Mouse (Mus musculus) limb, embryonic 11.5 days (tissue): ENCODE results near the gene Irf2bp2. TPM values are rescaled to one million over a fixed set of nuclear protein-coding genes. Genes with fewer than 3 reads are reported as not detected.

Experiments
- ATAC-seq: fragments of 200-750 bp; cut with Nextera tagmentation; 2 replicates; pipeline ENCODE4 v1.8.0; 2017; ENCODE audit warnings: low read depth; ENCODE audit not compliant: insufficient number of reproducible peaks, low FRiP score, low TSS enrichment
- DNase-seq: peaks from one replicate; pipeline ENCODE4 v3.0.0-alpha.2; 2015; ENCODE audit warnings: low spot score
- H3K27ac ChIP-seq: fragments of 300-500 bp; sonication (generic); replicated peaks from 2 replicates; pipeline ENCODE4 v1.5.1; 2014; ENCODE audit warnings: low read depth, mild to moderate bottlenecking, low read length
- H3K27me3 ChIP-seq: fragments of 300-500 bp; sonication (generic); 2 replicates; pipeline ENCODE4 v1.6.1; 2014; ENCODE audit warnings: mild to moderate bottlenecking, low read length, mixed read lengths; ENCODE audit not compliant: control insufficient read depth, insufficient read depth
- H3K36me3 ChIP-seq: fragments of 300-500 bp; sonication (generic); 2 replicates; pipeline ENCODE4 v1.6.1; 2014; ENCODE audit warnings: mild to moderate bottlenecking, low read length, moderate library complexity, mixed read lengths; ENCODE audit not compliant: control insufficient read depth, insufficient read depth
- H3K4me1 ChIP-seq: fragments of 300-500 bp; sonication (generic); 2 replicates; pipeline ENCODE4 v1.6.1; 2014; ENCODE audit warnings: low read length, mixed read lengths; ENCODE audit not compliant: control insufficient read depth, insufficient read depth
- H3K4me2 ChIP-seq: fragments of 300-500 bp; sonication (generic); 2 replicates; pipeline ENCODE4 v1.6.1; 2014; ENCODE audit warnings: low read depth, mild to moderate bottlenecking, moderate library complexity; ENCODE audit not compliant: severe bottlenecking
- H3K4me3 ChIP-seq: fragments of 300-500 bp; sonication (generic); 2 replicates; pipeline ENCODE4 v1.5.1; 2014; ENCODE audit warnings: low read depth, low read length
- H3K9ac ChIP-seq: fragments of 300-500 bp; sonication (generic); 2 replicates; pipeline ENCODE4 v1.6.1; 2014; ENCODE audit warnings: mild to moderate bottlenecking, low read length
- H3K9me3 ChIP-seq: fragments of 300-500 bp; sonication (generic); 2 replicates; pipeline ENCODE4 v1.6.1; 2016; ENCODE audit warnings: low read length; ENCODE audit not compliant: control insufficient read depth
- WGBS: fragments of 180-500 bp; shearing (Covaris S2); extraction: QIAGEN DNeasy Blood & Tissue Kit; methylation state at CpG from one replicate; pipeline ENCODE4 v1.1.7; 2014; 5-methylcytosine and 5-hydroxymethylcytosine counted together
- polyA plus RNA-seq: library from polyadenylated mRNA; unstranded; fragments of >200 nt; fragmentation: Nextera tagmentation; extraction: Ambion mirVana; gene quantifications from 2 replicates; pipeline ENCODE4 v1.2.1, GENCODE M21; 2014

Irf2bp2 gene
- polyA plus RNA-seq, 1 experiment from 2014 or later = 5.6 TPM

DNA sequence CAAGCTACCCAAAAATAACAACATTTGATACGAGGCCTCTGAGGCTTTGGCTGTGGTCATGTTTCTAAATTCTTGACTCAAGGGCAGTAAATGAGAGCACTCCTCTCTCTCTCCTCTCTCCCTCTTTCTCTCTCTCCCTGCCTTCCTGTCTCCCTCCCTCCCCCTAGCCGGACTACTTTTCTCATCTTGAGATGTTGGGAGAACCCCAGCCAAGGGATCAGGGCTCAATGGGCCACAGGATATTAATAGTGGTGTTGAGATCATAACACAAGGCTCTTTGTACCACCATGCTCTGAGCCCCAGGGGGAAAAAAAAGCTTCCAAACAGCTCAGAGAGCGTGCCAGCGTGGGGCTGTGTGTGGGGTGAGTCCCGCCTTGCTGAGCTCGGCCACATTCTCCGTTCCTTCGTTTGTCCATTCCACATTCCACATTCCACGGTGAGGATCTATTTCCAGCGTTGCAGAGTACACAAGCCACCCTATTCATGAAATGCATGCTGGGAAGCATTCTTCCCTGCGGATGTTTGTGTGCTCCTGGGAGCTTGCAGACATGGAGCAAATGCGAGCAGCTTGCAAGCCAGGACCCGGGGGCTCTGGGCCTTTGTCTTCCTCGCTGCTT, 27.2 kb downstream of the Irf2bp2 start:
- no peaks in the 10 kb centered on the region for H3K9me3 ChIP-seq
- no peaks in the 10 kb centered on the region for H3K36me3 ChIP-seq
- H3K27me3 ChIP-seq = no peaks in the 10 kb centered on the region
- H3K4me3 ChIP-seq = no peak overlapping the region
- DNase-seq (peak; percentile 54), ATAC-seq (no peak)
- H3K4me2 ChIP-seq = no peak overlapping the region
- H3K9ac ChIP-seq = no peak overlapping the region; the same call in 1 of the 2 replicates
- H3K4me1 ChIP-seq = peaks cover 11% of the 10 kb centered on the region; the same call in 1 of the 2 replicates
- WGBS = 29% methylated on average over 14 of the region's 14 CpGs
- H3K27ac ChIP-seq = peak overlapping the region; percentile 73

DNA sequence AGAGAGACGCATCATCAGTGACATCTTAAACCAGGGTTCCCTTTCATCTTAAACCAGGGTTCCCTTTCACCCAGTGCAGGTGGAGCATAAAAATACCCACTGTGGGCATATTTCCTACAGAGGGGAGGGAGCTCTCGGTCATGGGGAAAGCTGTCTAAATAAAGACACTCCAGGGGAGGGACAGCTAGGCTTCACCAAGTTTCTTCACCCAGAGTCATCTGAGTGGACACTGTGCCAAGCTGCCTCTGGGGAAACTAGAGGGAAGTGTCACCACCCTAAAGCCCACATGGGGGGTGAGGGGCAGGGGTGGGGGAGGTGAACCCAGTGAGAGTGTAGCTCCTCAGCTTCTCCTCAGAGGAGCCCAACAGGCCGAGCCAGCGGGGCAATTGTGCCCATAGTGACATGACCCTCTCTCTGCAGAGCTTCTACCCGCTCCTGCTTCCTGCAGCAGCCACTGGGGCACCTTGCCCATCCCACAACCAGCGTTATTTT, 27.8 kb downstream of the Irf2bp2 start:
- WGBS = 60% methylated on average over 6 of the region's 6 CpGs
- H3K9me3 ChIP-seq = no peaks in the 10 kb centered on the region
- no peak for ATAC-seq
- peaks cover 11% of the 10 kb centered on the region; the same call in 1 of the 2 replicates for H3K4me1 ChIP-seq
- no peak overlapping the region for H3K4me3 ChIP-seq
- H3K36me3 ChIP-seq = no peaks in the 10 kb centered on the region
- H3K9ac ChIP-seq = no peak overlapping the region; the same call in 1 of the 2 replicates
- no peak overlapping the region for H3K4me2 ChIP-seq
- DNase-seq = no peak
- H3K27me3 ChIP-seq = no peaks in the 10 kb centered on the region
- peak overlapping the region; percentile 73; the same call in 1 of the 2 replicates for H3K27ac ChIP-seq

DNA sequence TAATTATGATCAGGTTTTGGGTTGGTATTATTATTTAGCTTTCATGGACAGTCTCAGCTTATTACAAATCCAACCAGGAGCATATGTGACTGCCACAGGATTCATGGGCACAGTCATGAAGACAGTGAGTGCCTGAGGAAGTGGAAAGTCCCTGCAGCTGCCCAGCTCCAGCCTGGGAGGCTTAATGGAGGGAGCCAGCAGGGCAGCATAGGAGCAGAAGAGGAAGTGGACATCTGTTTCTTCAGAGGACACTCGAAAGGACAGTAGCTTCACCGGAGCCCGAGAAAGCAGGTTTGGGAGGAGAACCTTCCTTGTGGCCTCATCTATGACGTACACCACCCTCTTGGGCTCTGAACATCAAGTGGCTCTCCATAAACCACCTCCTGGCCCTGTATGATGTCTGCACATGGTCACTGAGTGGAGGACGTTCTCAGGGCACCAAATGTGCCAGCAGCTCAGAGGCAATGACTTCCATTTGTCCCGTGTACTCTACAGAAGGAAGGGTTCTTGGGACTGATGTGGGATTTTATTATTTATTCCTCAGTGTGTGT, 28.5 kb downstream of the Irf2bp2 start:
- Histone ChIP-seq H3K27me3 (no peaks in the 10 kb centered on the region), H3K9ac (no peak overlapping the region), H3K4me1 (peaks cover 11% of the 10 kb centered on the region; the same call in 1 of the 2 replicates), H3K4me3 (no peak overlapping the region), H3K27ac (no peak overlapping the region), H3K9me3 (no peaks in the 10 kb centered on the region), H3K36me3 (no peaks in the 10 kb centered on the region), H3K4me2 (no peak overlapping the region)
- 79% methylated on average over 6 of the region's 6 CpGs for WGBS
- ATAC-seq (no peak), DNase-seq (no peak)

DNA sequence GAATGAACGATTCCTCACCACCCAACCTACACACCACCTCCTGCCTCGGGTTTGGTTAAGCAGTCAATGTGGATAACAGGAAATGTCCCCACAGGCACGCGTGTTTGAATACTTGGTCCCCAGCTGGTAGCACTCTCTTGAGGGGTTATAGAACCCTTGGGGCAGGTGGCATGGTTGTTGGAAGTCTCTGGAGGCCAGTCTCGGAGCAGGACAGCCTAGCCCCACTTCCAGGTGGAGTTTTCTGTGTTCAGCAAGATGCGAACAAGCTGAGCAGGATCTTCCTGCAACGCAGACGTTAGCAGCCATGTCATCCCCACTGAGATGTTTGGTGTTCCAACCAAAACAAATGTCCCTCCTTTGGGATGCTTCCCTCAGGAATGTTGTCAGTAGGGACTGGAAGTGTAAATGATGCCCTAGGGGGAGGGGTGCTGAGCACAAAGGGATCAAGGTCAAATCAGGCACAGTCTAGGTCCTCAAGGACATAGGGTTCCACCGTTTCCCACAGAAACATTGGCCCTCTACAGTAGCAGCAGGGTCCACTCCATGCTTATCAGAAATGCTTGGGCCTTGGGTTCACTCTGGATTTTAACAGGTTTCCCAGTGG, 29.1 kb downstream of the Irf2bp2 start:
- H3K27ac ChIP-seq = no peak overlapping the region
- no peak overlapping the region for H3K4me3 ChIP-seq
- peaks cover 11% of the 10 kb centered on the region; the same call in 1 of the 2 replicates for H3K4me1 ChIP-seq
- ATAC-seq (no peak), DNase-seq (no peak)
- no peaks in the 10 kb centered on the region for H3K9me3 ChIP-seq
- H3K36me3 ChIP-seq = no peaks in the 10 kb centered on the region
- no peak overlapping the region for H3K9ac ChIP-seq
- H3K27me3 ChIP-seq = no peaks in the 10 kb centered on the region
- WGBS = 76% methylated on average over 9 of the region's 9 CpGs
- H3K4me2 ChIP-seq = no peak overlapping the region

DNA sequence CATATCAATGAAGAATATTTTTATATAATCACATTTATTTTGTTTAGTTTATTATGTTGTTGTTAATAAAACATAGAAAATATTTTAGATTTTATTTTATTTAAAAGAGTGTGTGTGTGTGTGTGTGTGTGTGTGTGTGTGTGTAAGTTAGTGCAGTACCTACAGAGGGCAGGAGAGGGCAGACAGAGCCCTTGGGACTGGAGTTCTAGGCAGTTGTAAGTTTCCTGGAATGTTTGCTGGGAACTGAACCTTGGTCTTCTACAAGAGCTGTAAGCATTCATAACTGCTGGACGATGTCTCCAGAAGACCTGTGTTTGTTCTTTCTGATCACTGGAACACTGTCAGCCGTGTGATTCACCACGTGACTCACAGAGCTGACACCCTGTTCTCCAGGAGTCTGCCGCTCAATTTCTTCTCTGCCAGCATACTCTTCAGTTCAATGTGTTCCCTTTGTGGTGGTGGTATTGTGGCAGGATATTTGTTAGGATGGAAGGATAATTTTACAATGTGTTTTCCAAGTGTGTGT, 32.4 kb downstream of the Irf2bp2 start:
- WGBS = 92% methylated on average over 4 of the region's 4 CpGs
- no peak overlapping the region for H3K4me3 ChIP-seq
- H3K4me2 ChIP-seq = no peak overlapping the region
- no peak for ATAC-seq
- DNase-seq = no peak
- no peaks in the 10 kb centered on the region for H3K36me3 ChIP-seq
- H3K9me3 ChIP-seq = no peaks in the 10 kb centered on the region
- no peak overlapping the region for H3K27ac ChIP-seq
- no peak overlapping the region for H3K9ac ChIP-seq
- H3K27me3 ChIP-seq = no peaks in the 10 kb centered on the region
- H3K4me1 ChIP-seq = peaks cover 9% of the 10 kb centered on the region; the same call in 1 of the 2 replicates

DNA sequence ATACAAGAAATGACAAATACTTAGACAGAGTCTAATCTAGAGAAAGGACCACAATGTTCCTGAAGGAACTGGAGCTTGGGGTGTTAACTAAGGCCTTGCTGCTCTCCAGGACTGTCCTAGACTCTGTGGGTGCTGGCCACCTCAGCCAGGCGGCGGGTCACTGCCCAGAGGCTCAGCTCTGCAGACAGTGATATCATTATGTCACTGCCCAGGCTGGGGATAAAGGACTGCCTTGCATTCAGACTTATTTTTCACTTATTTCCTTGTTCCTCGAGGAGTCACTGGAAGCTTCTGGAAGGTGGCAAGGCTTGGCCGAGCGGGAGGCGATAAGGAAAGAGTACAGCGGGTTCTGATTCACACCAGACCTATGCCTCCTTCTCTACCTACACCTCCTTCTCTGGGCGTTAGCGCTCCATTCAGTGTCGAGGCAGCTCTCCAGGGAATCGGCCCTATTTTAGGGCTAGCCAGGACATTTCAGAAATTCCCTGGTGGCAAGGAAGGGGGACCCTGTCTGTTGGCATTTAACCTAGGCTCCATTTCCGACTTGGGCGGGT, 35.3 kb downstream of the Irf2bp2 start:
- WGBS = 94% methylated on average over 13 of the region's 13 CpGs
- Histone ChIP-seq H3K27ac (no peak overlapping the region), H3K27me3 (no peaks in the 10 kb centered on the region), H3K4me2 (no peak overlapping the region), H3K9ac (no peak overlapping the region), H3K4me3 (no peak overlapping the region), H3K36me3 (no peaks in the 10 kb centered on the region), H3K9me3 (no peaks in the 10 kb centered on the region), H3K4me1 (0 out of 2 replicates have a peak, but pooled peaks cover 4% of the 10 kb centered on the region)
- no peak for DNase-seq
- ATAC-seq = no peak

DNA sequence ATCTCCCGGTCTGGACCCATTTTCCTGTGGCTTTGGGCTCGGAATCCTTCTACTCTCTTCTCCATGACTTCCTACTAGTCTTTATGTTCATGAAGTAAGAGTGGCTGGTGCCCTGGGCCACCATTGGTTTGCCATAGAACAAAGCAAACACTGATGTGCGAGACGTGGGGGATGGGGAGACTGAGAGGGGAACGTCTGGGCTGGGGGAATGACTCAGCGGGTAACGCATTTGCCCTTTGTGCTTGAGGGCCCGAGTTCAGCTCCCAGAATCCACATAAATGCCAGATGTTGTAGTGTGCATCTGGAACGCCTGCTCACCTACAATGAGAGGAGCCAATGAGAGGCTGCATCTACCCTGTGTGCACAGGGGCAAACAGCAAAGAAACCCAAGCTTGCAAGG, 36.4 kb downstream of the Irf2bp2 start:
- peak; percentile 75; the same call in 1 of the 2 replicates for ATAC-seq
- Histone ChIP-seq H3K36me3 (no peaks in the 10 kb centered on the region), H3K4me1 (0 out of 2 replicates have a peak, but pooled peaks cover 4% of the 10 kb centered on the region), H3K4me2 (no peak overlapping the region), H3K9ac (no peak overlapping the region), H3K27ac (peak overlapping the region; percentile 0; the same call in 1 of the 2 replicates), H3K9me3 (no peaks in the 10 kb centered on the region), H3K27me3 (no peaks in the 10 kb centered on the region), H3K4me3 (no peak overlapping the region)
- peak; percentile 69 for DNase-seq
- WGBS = 29% methylated on average over 9 of the region's 9 CpGs

DNA sequence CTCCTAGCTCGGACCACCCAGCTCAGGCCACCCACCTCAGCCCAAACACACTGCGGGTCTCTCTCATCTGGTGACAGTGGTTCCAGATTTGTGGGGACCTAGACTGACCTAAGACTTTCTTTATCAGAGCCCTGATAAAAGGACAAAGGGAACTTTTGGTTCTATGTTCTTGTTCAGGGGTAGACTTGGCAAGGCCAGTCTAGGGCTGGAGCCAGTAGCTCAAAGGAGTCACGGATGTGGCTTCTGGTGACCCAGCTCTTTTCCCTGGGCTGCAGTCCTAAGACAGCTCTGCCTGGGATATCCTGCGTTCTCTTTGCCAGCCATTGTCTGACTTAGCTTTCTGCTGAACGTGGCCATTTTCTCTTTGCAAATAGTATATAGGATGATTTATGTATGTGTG, 37.1 kb downstream of the Irf2bp2 start:
- H3K9ac ChIP-seq = no peak overlapping the region
- no peaks in the 10 kb centered on the region for H3K9me3 ChIP-seq
- no peaks in the 10 kb centered on the region for H3K36me3 ChIP-seq
- no peak overlapping the region for H3K4me3 ChIP-seq
- H3K4me1 ChIP-seq = 0 out of 2 replicates have a peak, but pooled peaks cover 4% of the 10 kb centered on the region
- no peak overlapping the region for H3K4me2 ChIP-seq
- DNase-seq = no peak
- 0 out of 2 replicates have a peak overlapping the region, but pooled peaks have one; percentile 0 for H3K27ac ChIP-seq
- no peaks in the 10 kb centered on the region for H3K27me3 ChIP-seq
- WGBS = 92% methylated on average over 5 of the region's 5 CpGs
- no peak for ATAC-seq
